Mouse (Mus musculus): Measurements from ENCODE around the gene Myzap.

- TF ChIP-seq CTCF (IDR thresholded peaks at IDR 0.05; ENCODE audit: control insufficient read depth, insufficient read depth, insufficient read length) (no peak), MAX (IDR thresholded peaks at IDR 0.05) (no peak), MYOD1 (IDR thresholded peaks at IDR 0.05; ENCODE audit: control insufficient read depth, insufficient read length, low read depth) (no peak), MYOG (IDR thresholded peaks at IDR 0.05; ENCODE audit: control insufficient read depth, extremely low read depth, insufficient read length) (no peak), USF1 (IDR thresholded peaks at IDR 0.05; ENCODE audit: low read depth) (no peak), CEBPB (IDR thresholded peaks at IDR 0.05; ENCODE audit: low read depth) (no peak), FOSL1 (IDR thresholded peaks at IDR 0.05; ENCODE audit: insufficient read depth, low read length, poor library complexity, severe bottlenecking) (no peak)
Observed at GRCm38 (mm10) chr9:71544831-71545230, 47.3 kb downstream of the Myzap start.

All from C2C12 (cell line).